Mouse (Mus musculus) layer of hippocampus, adult 8-10 months (tissue): ENCODE measurements around the gene Ntpcr. TPM values are rescaled to one million over a fixed set of nuclear protein-coding genes. Genes with fewer than 3 reads are reported as not detected.

Experiments used
- DNase-seq, 2 experiments: peaks; one replicate each; pipeline ENCODE4 v3.0.0; 2022; ENCODE audit warnings: low spot score in 2 of 2
- total RNA-seq, 4 experiments: library from RNA; stranded (reverse); gene quantifications; 2 replicates each; pipeline ENCODE4 v1.2.4; 2022

The Ntpcr gene
- total RNA-seq: 10 to 100 TPM; 23.5 to 26.0 (median 24.0) TPM

- no peak for DNase-seq
Observed at GRCm38 (mm10) chr8:125729746-125730145, at the start of gene Ntpcr. TSS of gene Ntpcr (plus strand) at chr8:125729963.

- DNase-seq: no peak
Observed at GRCm38 (mm10) chr8:125680851-125681408, 48.8 kb upstream of the Ntpcr start.

GRCm38 (mm10) chr8:125685216-125685760 is 44.5 kb upstream of the Ntpcr start:
- DNase-seq: no peak

- no peak for DNase-seq
Observed at GRCm38 (mm10) chr8:125686221-125686865, 43.4 kb upstream of the Ntpcr start.

GRCm38 (mm10) chr8:125690166-125690915 is 39.4 kb upstream of the Ntpcr start:
- no peak for DNase-seq

- no peak for DNase-seq
Observed at GRCm38 (mm10) chr8:125690961-125691360, 38.8 kb upstream of the Ntpcr start.

GRCm38 (mm10) chr8:125692447-125692846 is 37.3 kb upstream of the Ntpcr start:
- DNase-seq: no peak

GRCm38 (mm10) chr8:125693197-125693596 is 36.6 kb upstream of the Ntpcr start:
- DNase-seq: no peak

GRCm38 (mm10) chr8:125695951-125696350 is 33.8 kb upstream of the Ntpcr start:
- DNase-seq: no peak

- no peak for DNase-seq
Observed at GRCm38 (mm10) chr8:125699391-125700025, 30.3 kb upstream of the Ntpcr start.

- no peak for DNase-seq
Observed at GRCm38 (mm10) chr8:125700407-125700806, 29.4 kb upstream of the Ntpcr start.

GRCm38 (mm10) chr8:125702868-125703473 is 26.8 kb upstream of the Ntpcr start:
- DNase-seq: no peak

- DNase-seq: no peak
Observed at GRCm38 (mm10) chr8:125704434-125704833, 25.3 kb upstream of the Ntpcr start.

- DNase-seq: no peak
Observed at GRCm38 (mm10) chr8:125705816-125706215, 23.9 kb upstream of the Ntpcr start.

GRCm38 (mm10) chr8:125709171-125709570 is 20.6 kb upstream of the Ntpcr start:
- no peak for DNase-seq

GRCm38 (mm10) chr8:125711514-125711913 is 18.2 kb upstream of the Ntpcr start:
- DNase-seq: no peak

GRCm38 (mm10) chr8:125716211-125716610 is 13.6 kb upstream of the Ntpcr start:
- no peak for DNase-seq

- no peak for DNase-seq
Observed at GRCm38 (mm10) chr8:125716613-125717012, 13.2 kb upstream of the Ntpcr start.

GRCm38 (mm10) chr8:125718914-125719313 is 10.8 kb upstream of the Ntpcr start:
- no peak for DNase-seq

GRCm38 (mm10) chr8:125722675-125723074 is 7.1 kb upstream of the Ntpcr start:
- DNase-seq: no peak

GRCm38 (mm10) chr8:125723437-125723836 is 6.3 kb upstream of the Ntpcr start:
- DNase-seq: no peak
